Mouse (Mus musculus): ENCODE measurements around the gene Smg6. TPM values are rescaled to one million over a fixed set of nuclear protein-coding genes. Genes with fewer than 3 reads are reported as not detected.

Smg6 gene
- polyA plus RNA-seq (2016; fragmentation: Nextera tagmentation; extraction: Ambion mirVana) = 21.3 and 21.8 TPM in 2 replicates

GRCm38 (mm10) chr11:74925577-74926387 is at the start of gene Smg6, which contains the start of gene Srr:
Gene Smg6 (plus strand): TSS chr11:74925823.
Gene Srr (minus strand): TSS chr11:74925948.
- Histone ChIP-seq H3K4me3 (peak within 1 kb of the TSS; percentile 83), H3K27ac (peak within 1 kb of the TSS; percentile 91), H3K36me3 (peaks cover 13% of the 10 kb centered on the region), H3K9me3 (no peaks in the 10 kb centered on the region), H3K4me1 (peaks cover 13% of the 10 kb centered on the region), H3K27me3 (replicated peaks) (no peaks in the 10 kb centered on the region), H3K4me2 (replicated peaks) (peak within 1 kb of the TSS; percentile 71), H3K9ac (peak within 1 kb of the TSS; percentile 91)
- peak; percentile 95 for ATAC-seq (ENCODE audit: low FRiP score, low read depth)
- under 1% methylated on average over 75 of the region's 88 CpGs for WGBS

- Histone ChIP-seq H3K9me3 (no peaks in the 10 kb centered on the region), H3K36me3 (no peaks in the 10 kb centered on the region), H3K9ac (no peak overlapping the region), H3K27ac (no peak overlapping the region; the same call in 1 of the 2 replicates), H3K4me1 (peaks cover 13% of the 10 kb centered on the region), H3K4me3 (no peak overlapping the region), H3K4me2 (replicated peaks) (peak overlapping the region; percentile 44), H3K27me3 (replicated peaks) (no peaks in the 10 kb centered on the region)
- peak; percentile 87 for ATAC-seq (ENCODE audit: low FRiP score, low read depth)
- 2% methylated on average over 9 of the region's 9 CpGs for WGBS
Measured at GRCm38 (mm10) chr11:74876801-74877200, 48.8 kb upstream of the Smg6 start.

GRCm38 (mm10) chr11:74880999-74881398 is 44.6 kb upstream of the Smg6 start:
- no peak overlapping the region for H3K9ac ChIP-seq
- no peak overlapping the region for H3K27ac ChIP-seq
- H3K36me3 ChIP-seq = peaks cover 11% of the 10 kb centered on the region; the same call in 1 of the 2 replicates
- H3K4me3 ChIP-seq = no peak overlapping the region
- H3K27me3 ChIP-seq (replicated peaks) = no peaks in the 10 kb centered on the region
- H3K4me1 ChIP-seq = peaks cover 13% of the 10 kb centered on the region
- WGBS = 91% methylated on average over 9 of the region's 9 CpGs
- H3K4me2 ChIP-seq (replicated peaks) = no peak overlapping the region
- no peak for ATAC-seq (ENCODE audit: low FRiP score, low read depth)
- H3K9me3 ChIP-seq = no peaks in the 10 kb centered on the region

GRCm38 (mm10) chr11:74881979-74882378 is 43.6 kb upstream of the Smg6 start:
- Histone ChIP-seq H3K4me3 (no peak overlapping the region), H3K27me3 (replicated peaks) (no peaks in the 10 kb centered on the region), H3K4me2 (replicated peaks) (no peak overlapping the region), H3K36me3 (peaks cover 11% of the 10 kb centered on the region; the same call in 1 of the 2 replicates), H3K4me1 (peaks cover 4% of the 10 kb centered on the region), H3K9ac (no peak overlapping the region), H3K27ac (no peak overlapping the region), H3K9me3 (no peaks in the 10 kb centered on the region)
- ATAC-seq (ENCODE audit: low FRiP score, low read depth) = no peak
- WGBS = 76% methylated on average over 14 of the region's 14 CpGs

- H3K36me3 ChIP-seq = peaks cover 11% of the 10 kb centered on the region; the same call in 1 of the 2 replicates
- H3K9me3 ChIP-seq = no peaks in the 10 kb centered on the region
- no peak overlapping the region for H3K4me3 ChIP-seq
- no peak overlapping the region for H3K27ac ChIP-seq
- no peak overlapping the region for H3K9ac ChIP-seq
- WGBS = 92% methylated on average over 10 of the region's 10 CpGs
- H3K4me2 ChIP-seq (replicated peaks) = no peak overlapping the region
- no peak for ATAC-seq (ENCODE audit: low FRiP score, low read depth)
- no peaks in the 10 kb centered on the region for H3K27me3 ChIP-seq (replicated peaks)
- no peaks in the 10 kb centered on the region for H3K4me1 ChIP-seq
Measured at GRCm38 (mm10) chr11:74883098-74883497, 42.5 kb upstream of the Smg6 start.

- WGBS = 88% methylated on average over 4 of the region's 4 CpGs
- H3K4me2 ChIP-seq (replicated peaks) = no peak overlapping the region
- ATAC-seq (ENCODE audit: low FRiP score, low read depth) = no peak
- H3K36me3 ChIP-seq = peaks cover under 1% of the 10 kb centered on the region; the same call in 1 of the 2 replicates
- H3K9ac ChIP-seq = no peak overlapping the region
- H3K27ac ChIP-seq = no peak overlapping the region
- peaks cover 16% of the 10 kb centered on the region; the same call in 1 of the 2 replicates for H3K4me1 ChIP-seq
- no peaks in the 10 kb centered on the region for H3K27me3 ChIP-seq (replicated peaks)
- H3K9me3 ChIP-seq = no peaks in the 10 kb centered on the region
- H3K4me3 ChIP-seq = no peak overlapping the region
Measured at GRCm38 (mm10) chr11:74894619-74895018, 31.0 kb upstream of the Smg6 start.

GRCm38 (mm10) chr11:74895980-74896900 is 29.4 kb upstream of the Smg6 start:
- Histone ChIP-seq H3K27ac (peak overlapping the region; percentile 86), H3K9ac (peak overlapping the region; percentile 80), H3K4me3 (peak overlapping the region; percentile 87), H3K4me1 (peaks cover 16% of the 10 kb centered on the region; the same call in 1 of the 2 replicates), H3K9me3 (no peaks in the 10 kb centered on the region), H3K4me2 (replicated peaks) (peak overlapping the region; percentile 98), H3K36me3 (peaks cover 17% of the 10 kb centered on the region), H3K27me3 (replicated peaks) (no peaks in the 10 kb centered on the region)
- WGBS = 1% methylated on average over 55 of the region's 55 CpGs
- ATAC-seq (ENCODE audit: low FRiP score, low read depth) = peak; percentile 65

GRCm38 (mm10) chr11:74896901-74897677 is 28.5 kb upstream of the Smg6 start, which contains the start of gene Sgsm2:
Gene Sgsm2 (minus strand): TSS chr11:74897060.
- Histone ChIP-seq H3K4me3 (peak within 1 kb of the TSS; percentile 87), H3K4me1 (peaks cover 16% of the 10 kb centered on the region; the same call in 1 of the 2 replicates)
- WGBS = under 1% methylated on average over 73 of the region's 74 CpGs

GRCm38 (mm10) chr11:74897678-74898516 is 27.7 kb upstream of the Smg6 start, which contains the start of gene Tsr1:
Gene Tsr1 (plus strand): TSS chr11:74898071.
- ATAC-seq (ENCODE audit: low FRiP score, low read depth) = peak; percentile 79
- Histone ChIP-seq H3K4me2 (replicated peaks) (peak within 1 kb of the TSS; percentile 98), H3K4me3 (peak within 1 kb of the TSS; percentile 87)

More at GRCm38 (mm10) chr11:74896901-74897677, 28.5 kb upstream of the Smg6 start, which contains the start of gene Sgsm2:
- peak; percentile 79 for ATAC-seq (ENCODE audit: low FRiP score, low read depth)
- H3K4me2 ChIP-seq (replicated peaks) = peak within 1 kb of the TSS; percentile 98
- H3K9ac ChIP-seq = peak within 1 kb of the TSS; percentile 80
- H3K9me3 ChIP-seq = no peaks in the 10 kb centered on the region
- H3K27ac ChIP-seq = peak within 1 kb of the TSS; percentile 86
- peaks cover 25% of the 10 kb centered on the region for H3K36me3 ChIP-seq
- no peaks in the 10 kb centered on the region for H3K27me3 ChIP-seq (replicated peaks)

GRCm38 (mm10) chr11:74898517-74898827 is 27.2 kb upstream of the Smg6 start:
- H3K4me3 ChIP-seq = peak overlapping the region; percentile 87
- H3K4me2 ChIP-seq (replicated peaks) = peak overlapping the region; percentile 98
- WGBS = under 1% methylated on average over 7 of the region's 7 CpGs
- no peak overlapping the region for H3K27ac ChIP-seq
- no peaks in the 10 kb centered on the region for H3K9me3 ChIP-seq
- peaks cover 16% of the 10 kb centered on the region; the same call in 1 of the 2 replicates for H3K4me1 ChIP-seq
- H3K36me3 ChIP-seq = peaks cover 35% of the 10 kb centered on the region
- no peaks in the 10 kb centered on the region for H3K27me3 ChIP-seq (replicated peaks)
- peak overlapping the region; percentile 80 for H3K9ac ChIP-seq
- no peak for ATAC-seq (ENCODE audit: low FRiP score, low read depth)

More at GRCm38 (mm10) chr11:74897678-74898516, 27.7 kb upstream of the Smg6 start, which contains the start of gene Tsr1:
- peaks cover 32% of the 10 kb centered on the region for H3K36me3 ChIP-seq
- H3K4me1 ChIP-seq = peaks cover 16% of the 10 kb centered on the region; the same call in 1 of the 2 replicates
- under 1% methylated on average over 54 of the region's 54 CpGs for WGBS
- no peaks in the 10 kb centered on the region for H3K27me3 ChIP-seq (replicated peaks)
- H3K9me3 ChIP-seq = no peaks in the 10 kb centered on the region
- peak within 1 kb of the TSS; percentile 80 for H3K9ac ChIP-seq
- peak within 1 kb of the TSS; percentile 86 for H3K27ac ChIP-seq
